Mouse (Mus musculus): ENCODE data around the gene Bola2. TPM values are rescaled to one million over a fixed set of nuclear protein-coding genes. Genes with fewer than 3 reads are reported as not detected.

Bola2 gene
- polyA plus RNA-seq (2014; fragmentation: Nextera tagmentation; extraction: Ambion mirVana): 152 and 160 TPM in 2 replicates

- Histone ChIP-seq H3K27me3 (ENCODE audit: control insufficient read depth, insufficient read depth, low read length) (no peaks in the 10 kb centered on the region), H3K9me3 (ENCODE audit: control insufficient read depth, low read length) (no peaks in the 10 kb centered on the region), H3K27ac (replicated peaks; ENCODE audit: low read depth, low read length) (peak within 1 kb of the TSS; percentile 93), H3K4me1 (ENCODE audit: control insufficient read depth, insufficient read depth, low read length) (peaks cover 9% of the 10 kb centered on the region; the same call in 1 of the 2 replicates), H3K36me3 (ENCODE audit: control insufficient read depth, insufficient read depth, low read length) (peaks cover 9% of the 10 kb centered on the region), H3K9ac (ENCODE audit: low read length) (peak within 1 kb of the TSS; percentile 90), H3K4me2 (ENCODE audit: low read depth, severe bottlenecking) (peak within 1 kb of the TSS; percentile 95), H3K4me3 (ENCODE audit: low read depth, low read length) (peak within 1 kb of the TSS; percentile 84)
- under 1% methylated on average over 31 of the region's 31 CpGs for WGBS
- ATAC-seq (ENCODE audit: insufficient number of reproducible peaks, low FRiP score, low TSS enrichment, low read depth) (peak; percentile 50), DNase-seq (ENCODE audit: low spot score) (no peak)
These were observed at the start of gene Bola2 for GRCm38 (mm10) chr7:126695210-126695611. Gene Bola2 (plus strand): TSS chr7:126695401.

- H3K9ac ChIP-seq (ENCODE audit: low read length): no peak overlapping the region
- no peak for ATAC-seq (ENCODE audit: insufficient number of reproducible peaks, low FRiP score, low TSS enrichment, low read depth)
These were observed 49.5 kb upstream of the Bola2 start for GRCm38 (mm10) chr7:126645708-126646107.

GRCm38 (mm10) chr7:126648486-126648885 lies 46.7 kb upstream of the Bola2 start:
- Histone ChIP-seq H3K4me3 (ENCODE audit: low read depth, low read length) (no peak overlapping the region), H3K27ac (replicated peaks; ENCODE audit: low read depth, low read length) (no peak overlapping the region), H3K4me1 (ENCODE audit: control insufficient read depth, insufficient read depth, low read length) (peaks cover 4% of the 10 kb centered on the region; the same call in 1 of the 2 replicates), H3K9ac (ENCODE audit: low read length) (no peak overlapping the region), H3K4me2 (ENCODE audit: low read depth, severe bottlenecking) (no peak overlapping the region), H3K27me3 (ENCODE audit: control insufficient read depth, insufficient read depth, low read length) (no peaks in the 10 kb centered on the region), H3K36me3 (ENCODE audit: control insufficient read depth, insufficient read depth, low read length) (no peaks in the 10 kb centered on the region), H3K9me3 (ENCODE audit: control insufficient read depth, low read length) (no peaks in the 10 kb centered on the region)
- ATAC-seq (ENCODE audit: insufficient number of reproducible peaks, low FRiP score, low TSS enrichment, low read depth) (no peak), DNase-seq (ENCODE audit: low spot score) (no peak)
- 73% methylated on average over 4 of the region's 4 CpGs for WGBS

More at GRCm38 (mm10) chr7:126645708-126646107, 49.5 kb upstream of the Bola2 start:
- DNase-seq (ENCODE audit: low spot score): no peak
- Histone ChIP-seq H3K4me2 (ENCODE audit: low read depth, severe bottlenecking) (no peak overlapping the region), H3K27ac (replicated peaks; ENCODE audit: low read depth, low read length) (no peak overlapping the region), H3K4me1 (ENCODE audit: control insufficient read depth, insufficient read depth, low read length) (peaks cover 4% of the 10 kb centered on the region; the same call in 1 of the 2 replicates), H3K4me3 (ENCODE audit: low read depth, low read length) (no peak overlapping the region), H3K36me3 (ENCODE audit: control insufficient read depth, insufficient read depth, low read length) (no peaks in the 10 kb centered on the region), H3K27me3 (ENCODE audit: control insufficient read depth, insufficient read depth, low read length) (no peaks in the 10 kb centered on the region), H3K9me3 (ENCODE audit: control insufficient read depth, low read length) (no peaks in the 10 kb centered on the region)
- WGBS: 46% methylated on average over 5 of the region's 5 CpGs

GRCm38 (mm10) chr7:126649231-126650051 lies 45.8 kb upstream of the Bola2 start, which contains the start of gene Sgf29:
Gene Sgf29 (plus strand): TSS chr7:126649309.
- Histone ChIP-seq H3K36me3 (ENCODE audit: control insufficient read depth, insufficient read depth, low read length) (no peaks in the 10 kb centered on the region), H3K4me3 (ENCODE audit: low read depth, low read length) (peak within 1 kb of the TSS; percentile 49), H3K9ac (ENCODE audit: low read length) (peak within 1 kb of the TSS; percentile 81), H3K27ac (replicated peaks; ENCODE audit: low read depth, low read length) (peak within 1 kb of the TSS; percentile 80), H3K27me3 (ENCODE audit: control insufficient read depth, insufficient read depth, low read length) (no peaks in the 10 kb centered on the region), H3K9me3 (ENCODE audit: control insufficient read depth, low read length) (no peaks in the 10 kb centered on the region), H3K4me2 (ENCODE audit: low read depth, severe bottlenecking) (peak within 1 kb of the TSS; percentile 74), H3K4me1 (ENCODE audit: control insufficient read depth, insufficient read depth, low read length) (peaks cover 4% of the 10 kb centered on the region; the same call in 1 of the 2 replicates)
- ATAC-seq (ENCODE audit: insufficient number of reproducible peaks, low FRiP score, low TSS enrichment, low read depth) (peak; percentile 94), DNase-seq (ENCODE audit: low spot score) (peak; percentile 92)
- WGBS: under 1% methylated on average over 57 of the region's 57 CpGs

- H3K9me3 ChIP-seq (ENCODE audit: control insufficient read depth, low read length): no peaks in the 10 kb centered on the region
- ATAC-seq (ENCODE audit: insufficient number of reproducible peaks, low FRiP score, low TSS enrichment, low read depth): no peak
- no peak overlapping the region for H3K9ac ChIP-seq (ENCODE audit: low read length)
- no peaks in the 10 kb centered on the region for H3K36me3 ChIP-seq (ENCODE audit: control insufficient read depth, insufficient read depth, low read length)
- no peak overlapping the region for H3K27ac ChIP-seq (replicated peaks; ENCODE audit: low read depth, low read length)
- WGBS: 67% methylated on average over 2 of the region's 2 CpGs
- H3K4me3 ChIP-seq (ENCODE audit: low read depth, low read length): no peak overlapping the region
- no peak overlapping the region for H3K4me2 ChIP-seq (ENCODE audit: low read depth, severe bottlenecking)
- peaks cover 4% of the 10 kb centered on the region; the same call in 1 of the 2 replicates for H3K4me1 ChIP-seq (ENCODE audit: control insufficient read depth, insufficient read depth, low read length)
- DNase-seq (ENCODE audit: low spot score): no peak
- no peaks in the 10 kb centered on the region for H3K27me3 ChIP-seq (ENCODE audit: control insufficient read depth, insufficient read depth, low read length)
These were observed 44.3 kb upstream of the Bola2 start for GRCm38 (mm10) chr7:126650852-126651251.

- Histone ChIP-seq H3K27me3 (ENCODE audit: control insufficient read depth, insufficient read depth, low read length) (no peaks in the 10 kb centered on the region), H3K36me3 (ENCODE audit: control insufficient read depth, insufficient read depth, low read length) (no peaks in the 10 kb centered on the region), H3K9ac (ENCODE audit: low read length) (no peak overlapping the region), H3K4me1 (ENCODE audit: control insufficient read depth, insufficient read depth, low read length) (peaks cover 4% of the 10 kb centered on the region; the same call in 1 of the 2 replicates), H3K4me3 (ENCODE audit: low read depth, low read length) (no peak overlapping the region), H3K27ac (replicated peaks; ENCODE audit: low read depth, low read length) (no peak overlapping the region), H3K4me2 (ENCODE audit: low read depth, severe bottlenecking) (no peak overlapping the region), H3K9me3 (ENCODE audit: control insufficient read depth, low read length) (no peaks in the 10 kb centered on the region)
- DNase-seq (ENCODE audit: low spot score): no peak
- WGBS: 83% methylated on average over 2 of the region's 2 CpGs
- ATAC-seq (ENCODE audit: insufficient number of reproducible peaks, low FRiP score, low TSS enrichment, low read depth): no peak
These were observed 41.2 kb upstream of the Bola2 start for GRCm38 (mm10) chr7:126653991-126654390.

- no peak overlapping the region for H3K4me3 ChIP-seq (ENCODE audit: low read depth, low read length)
- no peaks in the 10 kb centered on the region for H3K9me3 ChIP-seq (ENCODE audit: control insufficient read depth, low read length)
- DNase-seq (ENCODE audit: low spot score) (no peak), ATAC-seq (ENCODE audit: insufficient number of reproducible peaks, low FRiP score, low TSS enrichment, low read depth) (no peak)
- H3K4me2 ChIP-seq (ENCODE audit: low read depth, severe bottlenecking): no peak overlapping the region
- H3K9ac ChIP-seq (ENCODE audit: low read length): no peak overlapping the region
- no peaks in the 10 kb centered on the region for H3K27me3 ChIP-seq (ENCODE audit: control insufficient read depth, insufficient read depth, low read length)
- H3K36me3 ChIP-seq (ENCODE audit: control insufficient read depth, insufficient read depth, low read length): no peaks in the 10 kb centered on the region
- H3K27ac ChIP-seq (replicated peaks; ENCODE audit: low read depth, low read length): no peak overlapping the region; the same call in 1 of the 2 replicates
- H3K4me1 ChIP-seq (ENCODE audit: control insufficient read depth, insufficient read depth, low read length): no peaks in the 10 kb centered on the region
- 93% methylated on average over 3 of the region's 3 CpGs for WGBS
These were observed 39.5 kb upstream of the Bola2 start for GRCm38 (mm10) chr7:126655695-126656094.

GRCm38 (mm10) chr7:126657522-126657921 lies 37.7 kb upstream of the Bola2 start:
- no peaks in the 10 kb centered on the region for H3K36me3 ChIP-seq (ENCODE audit: control insufficient read depth, insufficient read depth, low read length)
- no peak for DNase-seq (ENCODE audit: low spot score)
- no peaks in the 10 kb centered on the region for H3K9me3 ChIP-seq (ENCODE audit: control insufficient read depth, low read length)
- H3K27ac ChIP-seq (replicated peaks; ENCODE audit: low read depth, low read length): no peak overlapping the region
- no peak for ATAC-seq (ENCODE audit: insufficient number of reproducible peaks, low FRiP score, low TSS enrichment, low read depth)
- no peak overlapping the region for H3K9ac ChIP-seq (ENCODE audit: low read length)
- no peak overlapping the region for H3K4me3 ChIP-seq (ENCODE audit: low read depth, low read length)
- no peaks in the 10 kb centered on the region for H3K4me1 ChIP-seq (ENCODE audit: control insufficient read depth, insufficient read depth, low read length)
- WGBS: 89% methylated on average over 1 of the region's 1 CpGs
- no peak overlapping the region for H3K4me2 ChIP-seq (ENCODE audit: low read depth, severe bottlenecking)
- no peaks in the 10 kb centered on the region for H3K27me3 ChIP-seq (ENCODE audit: control insufficient read depth, insufficient read depth, low read length)
